Mouse (Mus musculus) E14TG2a.4 (cell line): ENCODE data around the gene Tlx2.

Experiments used
- CTCF ChIP-seq: conservative IDR thresholded peaks from 2 replicates; pipeline ENCODE4 v1.5.1; 2014; ENCODE audit warnings: low read length
- POU5F1 ChIP-seq: IDR thresholded peaks from 2 replicates; pipeline ENCODE4 v1.6.1; 2014; ENCODE audit warnings: low read length, borderline replicate concordance

- no peak for TF ChIP-seq CTCF
- TF ChIP-seq POU5F1: no peak
Measured at GRCm38 (mm10) chr6:83034463-83035055, 35.5 kb downstream of the Tlx2 start.
